Mouse (Mus musculus) forebrain, embryonic 15.5 days (tissue): ENCODE measurements around the gene Dync1h1. TPM values are rescaled to one million over a fixed set of nuclear protein-coding genes. Genes with fewer than 3 reads are reported as not detected.
"Not testable (repeated sequence)": the region's sequence is repeated elsewhere in the genome, so short reads cannot be mapped to it uniquely, and the experiment has no call there.

Experiments used
- ATAC-seq: fragments of 200-750 bp; cut with Nextera tagmentation; replicated peaks from 2 replicates; pipeline ENCODE4 v1.8.0; 2017; ENCODE audit warnings: mild to moderate bottlenecking, moderate TSS enrichment, moderate library complexity
- H3K27ac ChIP-seq: fragments of 300-500 bp; sonication (generic); replicated peaks from 2 replicates; pipeline ENCODE4 v1.5.1; 2015; ENCODE audit warnings: mild to moderate bottlenecking, inconsistent platforms
- H3K27me3 ChIP-seq: fragments of 300-500 bp; sonication (generic); 2 replicates; pipeline ENCODE4 v1.6.1; 2015; ENCODE audit warnings: inconsistent platforms
- H3K36me3 ChIP-seq: fragments of 300-500 bp; sonication (generic); 2 replicates; pipeline ENCODE4 v1.6.1; 2015; ENCODE audit warnings: mild to moderate bottlenecking, inconsistent platforms
- H3K4me1 ChIP-seq: fragments of 300-500 bp; sonication (generic); 2 replicates; pipeline ENCODE4 v1.6.1; 2015; ENCODE audit warnings: inconsistent platforms
- H3K4me2 ChIP-seq: fragments of 300-500 bp; sonication (generic); replicated peaks from 2 replicates; pipeline ENCODE4 v1.6.1; 2015; ENCODE audit warnings: mild to moderate bottlenecking, inconsistent platforms
- H3K4me3 ChIP-seq: fragments of 300-500 bp; sonication (generic); 2 replicates; pipeline ENCODE4 v1.5.1; 2015; ENCODE audit warnings: mild to moderate bottlenecking, inconsistent platforms
- H3K9ac ChIP-seq: fragments of 300-500 bp; sonication (generic); replicated peaks from 2 replicates; pipeline ENCODE4 v1.6.1; 2015; ENCODE audit warnings: mild to moderate bottlenecking, inconsistent platforms
- H3K9me3 ChIP-seq: fragments of 300-500 bp; sonication (generic); 2 replicates; pipeline ENCODE4 v1.6.1; 2016; ENCODE audit warnings: inconsistent platforms
- WGBS: fragments of 180-500 bp; shearing (Covaris S2); methylation state at CpG from one replicate; pipeline ENCODE4 v1.1.7; 2015; ENCODE audit warnings: mixed read lengths; 5-methylcytosine and 5-hydroxymethylcytosine counted together
- polyA plus RNA-seq: library from polyadenylated mRNA; unstranded; fragments of >200 nt; fragmentation: Nextera tagmentation; extraction: Ambion mirVana; gene quantifications from 2 replicates; pipeline ENCODE4 v1.2.1, GENCODE M21; 2015

Gene Dync1h1
- polyA plus RNA-seq, 1 experiment from 2014 or later: 96.2 TPM

GRCm38 (mm10) chr12:110698523-110699170, 97.4 kb downstream of the Dync1h1 start:
- H3K36me3 ChIP-seq: peaks cover 9% of the 10 kb centered on the region
- no peaks in the 10 kb centered on the region for H3K9me3 ChIP-seq
- no peak overlapping the region for H3K4me2 ChIP-seq
- no peak overlapping the region for H3K27ac ChIP-seq
- WGBS: 56% methylated on average over 15 of the region's 15 CpGs
- H3K4me1 ChIP-seq: peaks cover 16% of the 10 kb centered on the region
- no peak overlapping the region for H3K9ac ChIP-seq
- ATAC-seq: no peak
- H3K4me3 ChIP-seq: no peak overlapping the region
- no peaks in the 10 kb centered on the region for H3K27me3 ChIP-seq

- Histone ChIP-seq H3K4me3 (no peak overlapping the region), H3K4me2 (no peak overlapping the region), H3K27me3 (no peaks in the 10 kb centered on the region), H3K27ac (no peak overlapping the region), H3K9me3 (no peaks in the 10 kb centered on the region), H3K9ac (no peak overlapping the region), H3K36me3 (peaks cover 7% of the 10 kb centered on the region), H3K4me1 (peaks cover 13% of the 10 kb centered on the region)
- 53% methylated on average over 2 of the region's 2 CpGs for WGBS
- ATAC-seq: no peak
Measured at GRCm38 (mm10) chr12:110699171-110699547, 97.9 kb downstream of the Dync1h1 start.

- Histone ChIP-seq H3K27ac (no peak overlapping the region), H3K9ac (no peak overlapping the region), H3K4me1 (peaks cover 5% of the 10 kb centered on the region), H3K9me3 (no peaks in the 10 kb centered on the region), H3K36me3 (no peaks in the 10 kb centered on the region), H3K4me2 (no peak overlapping the region), H3K4me3 (no peak overlapping the region), H3K27me3 (no peaks in the 10 kb centered on the region)
- ATAC-seq: no peak
- 54% methylated on average over 2 of the region's 2 CpGs for WGBS
Measured at GRCm38 (mm10) chr12:110700730-110701129, 99.5 kb downstream of the Dync1h1 start.

GRCm38 (mm10) chr12:110701363-110701762, 100.1 kb downstream of the Dync1h1 start:
- H3K27me3 ChIP-seq, H3K4me2 ChIP-seq, H3K36me3 ChIP-seq, H3K27ac ChIP-seq, H3K9me3 ChIP-seq, ATAC-seq, H3K9ac ChIP-seq, H3K4me3 ChIP-seq: not testable (repeated sequence)
- 0% methylated on average over 1 of the region's 3 CpGs for whole genome bisulfite sequencing
- peaks cover 12% of the 10 kb centered on the region for H3K4me1 ChIP-seq

GRCm38 (mm10) chr12:110702556-110702955, 101.3 kb downstream of the Dync1h1 start, which contains the start of gene Hsp90aa1:
Gene Hsp90aa1, minus strand, starts transcription at chr12:110702728.
- no peak within 1 kb of the TSS for H3K9ac ChIP-seq
- H3K27me3 ChIP-seq: no peaks in the 10 kb centered on the region
- no peak within 1 kb of the TSS for H3K4me2 ChIP-seq
- no peak within 1 kb of the TSS for H3K4me3 ChIP-seq
- H3K36me3 ChIP-seq: no peaks in the 10 kb centered on the region
- ATAC-seq: no peak
- no peak within 1 kb of the TSS for H3K27ac ChIP-seq
- H3K4me1 ChIP-seq: peaks cover 14% of the 10 kb centered on the region
- WGBS: 53% methylated on average over 4 of the region's 4 CpGs
- H3K9me3 ChIP-seq: no peaks in the 10 kb centered on the region

- ATAC-seq: peak; percentile 74
- Histone ChIP-seq H3K4me2 (no peak overlapping the region), H3K4me1 (peaks cover 14% of the 10 kb centered on the region), H3K9me3 (no peaks in the 10 kb centered on the region), H3K4me3 (no peak overlapping the region), H3K27me3 (no peaks in the 10 kb centered on the region), H3K9ac (no peak overlapping the region), H3K36me3 (no peaks in the 10 kb centered on the region), H3K27ac (no peak overlapping the region)
- 34% methylated on average over 8 of the region's 8 CpGs for WGBS
Measured at GRCm38 (mm10) chr12:110703008-110703471, 101.8 kb downstream of the Dync1h1 start.

GRCm38 (mm10) chr12:110703682-110704081, 102.4 kb downstream of the Dync1h1 start:
- peaks cover 14% of the 10 kb centered on the region for H3K4me1 ChIP-seq
- WGBS: 75% methylated on average over 7 of the region's 7 CpGs
- no peak overlapping the region for H3K4me2 ChIP-seq
- no peaks in the 10 kb centered on the region for H3K9me3 ChIP-seq
- no peak overlapping the region for H3K4me3 ChIP-seq
- no peak overlapping the region for H3K9ac ChIP-seq
- H3K27ac ChIP-seq: no peak overlapping the region
- H3K36me3 ChIP-seq: no peaks in the 10 kb centered on the region
- no peak for ATAC-seq
- H3K27me3 ChIP-seq: no peaks in the 10 kb centered on the region

GRCm38 (mm10) chr12:110705419-110705818, 104.2 kb downstream of the Dync1h1 start:
- H3K4me1 ChIP-seq: peaks cover 14% of the 10 kb centered on the region
- H3K9ac ChIP-seq, H3K27me3 ChIP-seq, ATAC-seq, H3K9me3 ChIP-seq, H3K4me3 ChIP-seq, H3K36me3 ChIP-seq, H3K27ac ChIP-seq, H3K4me2 ChIP-seq: not testable (repeated sequence)
- 91% methylated on average over 4 of the region's 4 CpGs for WGBS

- no peaks in the 10 kb centered on the region for H3K27me3 ChIP-seq
Measured at GRCm38 (mm10) chr12:110706337-110707231, 105.3 kb downstream of the Dync1h1 start.

GRCm38 (mm10) chr12:110707451-110707850, 106.2 kb downstream of the Dync1h1 start:
- H3K9ac ChIP-seq: no peak overlapping the region
- H3K4me3 ChIP-seq: no peak overlapping the region
- H3K27ac ChIP-seq: no peak overlapping the region
- H3K4me1 ChIP-seq: peaks cover 14% of the 10 kb centered on the region
- ATAC-seq: no peak
- H3K4me2 ChIP-seq: no peak overlapping the region
- no peaks in the 10 kb centered on the region for H3K9me3 ChIP-seq
- 89% methylated on average over 7 of the region's 7 CpGs for WGBS
- H3K36me3 ChIP-seq: no peaks in the 10 kb centered on the region
- no peaks in the 10 kb centered on the region for H3K27me3 ChIP-seq

More at GRCm38 (mm10) chr12:110706337-110707231, 105.3 kb downstream of the Dync1h1 start:
- Histone ChIP-seq H3K4me2 (peak overlapping the region; percentile 49), H3K9me3 (no peaks in the 10 kb centered on the region), H3K9ac (0 out of 2 replicates have a peak overlapping the region, but pooled peaks have one; percentile 25), H3K4me1 (peaks cover 14% of the 10 kb centered on the region), H3K4me3 (peak overlapping the region; percentile 36), H3K27ac (peak overlapping the region; percentile 27; the same call in 1 of the 2 replicates), H3K36me3 (no peaks in the 10 kb centered on the region)
- WGBS: 1% methylated on average over 27 of the region's 27 CpGs
- ATAC-seq: peak; percentile 65

- H3K9ac ChIP-seq: no peak overlapping the region
- no peaks in the 10 kb centered on the region for H3K36me3 ChIP-seq
- H3K9me3 ChIP-seq: 0 out of 2 replicates have a peak, but pooled peaks cover 3% of the 10 kb centered on the region
- H3K4me3 ChIP-seq: no peak overlapping the region
- 69% methylated on average over 5 of the region's 5 CpGs for WGBS
- no peak for ATAC-seq
- no peak overlapping the region for H3K27ac ChIP-seq
- H3K4me2 ChIP-seq: no peak overlapping the region
- H3K4me1 ChIP-seq: peaks cover 8% of the 10 kb centered on the region
- no peaks in the 10 kb centered on the region for H3K27me3 ChIP-seq
Measured at GRCm38 (mm10) chr12:110711270-110711669, 110.0 kb downstream of the Dync1h1 start.

- Histone ChIP-seq H3K9ac (no peak overlapping the region), H3K4me1 (no peaks in the 10 kb centered on the region), H3K4me3 (no peak overlapping the region), H3K9me3 (0 out of 2 replicates have a peak, but pooled peaks cover 3% of the 10 kb centered on the region), H3K27ac (no peak overlapping the region), H3K27me3 (no peaks in the 10 kb centered on the region), H3K36me3 (no peaks in the 10 kb centered on the region), H3K4me2 (no peak overlapping the region)
- 92% methylated on average over 6 of the region's 6 CpGs for WGBS
- ATAC-seq: no peak
Measured at GRCm38 (mm10) chr12:110713784-110714183, 112.5 kb downstream of the Dync1h1 start.
